ENCODE assay signal across 11 mouse cellular contexts in the genomic region with DNA sequence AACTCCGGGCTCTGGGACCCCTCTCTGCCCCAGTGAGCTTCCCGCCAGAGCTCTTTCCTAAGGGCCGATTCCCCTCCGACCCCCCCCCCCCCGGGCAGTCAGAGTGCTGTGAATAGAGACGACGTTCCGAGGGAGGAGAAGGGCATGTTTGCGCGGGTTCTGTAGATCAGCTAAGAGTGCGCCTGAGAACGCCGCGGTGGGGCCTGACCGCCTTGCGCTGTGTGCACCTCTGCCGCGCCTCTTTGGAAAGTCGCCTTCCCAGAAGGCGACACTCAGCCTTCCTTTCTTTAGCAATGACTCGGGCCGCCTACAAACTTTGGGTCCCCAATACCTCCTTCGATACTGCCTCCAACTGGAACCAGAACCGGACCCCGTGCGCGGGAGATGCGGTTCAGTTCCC. TPM values are rescaled to one million over a fixed set of nuclear protein-coding genes. Genes with fewer than 3 reads are reported as not detected.
DNase-seq lines count a peak whose midpoint lies in the region; ATAC-seq lines count a peak whose summit lies in the region.
"Had no signal": no experiment of that assay in that cellular context is flagged by ENCODE, and none has a peak within 500 bp of the region (broad histone marks: within the 10 kb centered on the region; RNA-seq: fewer than 3 reads in every experiment).

No protein-coding gene starts in this region.

- 9% methylated on average over 28 of the region's 28 CpGs for WGBS in forebrain, embryonic 10.5 days
- 6% methylated on average over 24 of the region's 28 CpGs for WGBS in forebrain, embryonic 16.5 days
- WGBS in kidney, embryonic 16.5 days, result 8% methylated on average over 23 of the region's 28 CpGs
- 9% methylated on average over 28 of the region's 28 CpGs for WGBS in embryonic facial prominence, embryonic 12.5 days
- WGBS in liver, embryonic 13.5 days (ENCODE audit: insufficient replicate concordance), result 5% methylated on average over 28 of the region's 28 CpGs

- H3K4me2 ChIP-seq in forebrain, embryonic 16.5 days (ENCODE audit: low read length), result no peak overlapping the region
- peak overlapping the region; percentile 41 for H3K4me2 ChIP-seq in kidney, embryonic 16.5 days (replicated peaks; ENCODE audit: low read depth, low read length)
- peak overlapping the region; percentile 18 for H3K4me2 ChIP-seq in embryonic facial prominence, embryonic 12.5 days (replicated peaks)
- peak overlapping the region; percentile 43 for H3K4me2 ChIP-seq in liver, embryonic 13.5 days
- H3K4me2 ChIP-seq: midbrain, embryonic 13.5 days had no signal

- no peak for ATAC-seq in forebrain, embryonic 16.5 days
- no peak for ATAC-seq in kidney, embryonic 16.5 days (ENCODE audit: low FRiP score, low TSS enrichment)
- no peak for ATAC-seq in embryonic facial prominence, embryonic 12.5 days (ENCODE audit: insufficient number of reproducible peaks, insufficient read depth, low FRiP score, low TSS enrichment)
- no peak for ATAC-seq in liver, embryonic 13.5 days (ENCODE audit: low read depth)
- no peak for ATAC-seq in monocyte, adult 5-6 weeks (replicated peaks; ENCODE audit: insufficient number of reproducible peaks, low FRiP score, low TSS enrichment, poor library complexity, severe bottlenecking)
- ATAC-seq: midbrain, embryonic 13.5 days had no signal

- DNase-seq in forebrain, embryonic 10.5 days (ENCODE audit: extremely low spot score, low spot score), result no peak
- no peak for DNase-seq in kidney, postnatal 10 days
- DNase-seq in liver, embryonic 13.5 days, result no peak
- no peak for DNase-seq in gastrocnemius, postnatal 10 days
- DNase-seq: adrenal gland, postnatal 25 days; gastrocnemius, postnatal 14 days had no signal

- peaks cover 89% of the 10 kb centered on the region for H3K27me3 ChIP-seq in forebrain, embryonic 10.5 days (ENCODE audit: poor library complexity, severe bottlenecking)
- H3K27me3 ChIP-seq in forebrain, embryonic 16.5 days (replicated peaks; ENCODE audit: control insufficient read depth, insufficient read depth, low read length), result peaks cover 68% of the 10 kb centered on the region
- H3K27me3 ChIP-seq in kidney, embryonic 16.5 days (ENCODE audit: insufficient read depth, low read length), result peaks cover 69% of the 10 kb centered on the region
- peaks cover 71% of the 10 kb centered on the region for H3K27me3 ChIP-seq in embryonic facial prominence, embryonic 12.5 days
- peaks cover 79% of the 10 kb centered on the region for H3K27me3 ChIP-seq in liver, embryonic 13.5 days

- peak overlapping the region; percentile 25 for H3K4me3 ChIP-seq in forebrain, embryonic 10.5 days
- no peak overlapping the region for H3K4me3 ChIP-seq in forebrain, embryonic 16.5 days (replicated peaks; ENCODE audit: low read length)
- H3K4me3 ChIP-seq in kidney, embryonic 16.5 days (ENCODE audit: low read length), result peak overlapping the region; percentile 37
- peak overlapping the region; percentile 11; the same call in 1 of the 2 replicates for H3K4me3 ChIP-seq in embryonic facial prominence, embryonic 12.5 days
- H3K4me3 ChIP-seq in liver, embryonic 13.5 days (replicated peaks), result peak overlapping the region; percentile 22
- H3K4me3 ChIP-seq: midbrain, embryonic 13.5 days had no signal

- peaks cover 58% of the 10 kb centered on the region for H3K4me1 ChIP-seq in forebrain, embryonic 10.5 days
- H3K4me1 ChIP-seq in forebrain, embryonic 16.5 days (replicated peaks; ENCODE audit: control insufficient read depth, insufficient read depth, low read length), result peaks cover 22% of the 10 kb centered on the region
- peaks cover 34% of the 10 kb centered on the region for H3K4me1 ChIP-seq in kidney, embryonic 16.5 days (ENCODE audit: insufficient read depth, low read length)
- peaks cover 20% of the 10 kb centered on the region for H3K4me1 ChIP-seq in embryonic facial prominence, embryonic 12.5 days
- peaks cover 78% of the 10 kb centered on the region for H3K4me1 ChIP-seq in liver, embryonic 13.5 days (replicated peaks)

- H3K27ac ChIP-seq in forebrain, embryonic 10.5 days, result no peak overlapping the region
- no peak overlapping the region for H3K27ac ChIP-seq in forebrain, embryonic 16.5 days (ENCODE audit: low read length)
- H3K27ac ChIP-seq in kidney, embryonic 16.5 days (ENCODE audit: low read length), result no peak overlapping the region
- no peak overlapping the region for H3K27ac ChIP-seq in embryonic facial prominence, embryonic 12.5 days
- H3K27ac ChIP-seq in liver, embryonic 13.5 days, result no peak overlapping the region
- H3K27ac ChIP-seq: midbrain, embryonic 13.5 days had no signal

- H3K9me3 ChIP-seq in forebrain, embryonic 10.5 days, result no peaks in the 10 kb centered on the region
- H3K9me3 ChIP-seq in forebrain, embryonic 16.5 days (ENCODE audit: control insufficient read depth, low read length), result no peaks in the 10 kb centered on the region
- no peaks in the 10 kb centered on the region for H3K9me3 ChIP-seq in kidney, embryonic 16.5 days (ENCODE audit: low read length)
- no peaks in the 10 kb centered on the region for H3K9me3 ChIP-seq in embryonic facial prominence, embryonic 12.5 days
- H3K9me3 ChIP-seq in liver, embryonic 13.5 days (replicated peaks), result no peaks in the 10 kb centered on the region
- H3K9me3 ChIP-seq: midbrain, embryonic 13.5 days had no signal

- H3K36me3 ChIP-seq in forebrain, embryonic 10.5 days (replicated peaks), result 0 out of 2 replicates have a peak, but pooled peaks cover 6% of the 10 kb centered on the region
- H3K36me3 ChIP-seq in forebrain, embryonic 16.5 days (ENCODE audit: control insufficient read depth, insufficient read depth), result no peaks in the 10 kb centered on the region
- H3K36me3 ChIP-seq in kidney, embryonic 16.5 days (ENCODE audit: insufficient read depth, low read length), result no peaks in the 10 kb centered on the region
- H3K36me3 ChIP-seq in embryonic facial prominence, embryonic 12.5 days, result no peaks in the 10 kb centered on the region
- H3K36me3 ChIP-seq in liver, embryonic 13.5 days, result no peaks in the 10 kb centered on the region

- no peak overlapping the region for H3K9ac ChIP-seq in forebrain, embryonic 16.5 days (replicated peaks; ENCODE audit: low read depth, low read length)
- peak overlapping the region; percentile 47; the same call in 1 of the 2 replicates for H3K9ac ChIP-seq in kidney, embryonic 16.5 days (replicated peaks; ENCODE audit: low read length)
- no peak overlapping the region; the same call in 1 of the 2 replicates for H3K9ac ChIP-seq in embryonic facial prominence, embryonic 12.5 days
- no peak overlapping the region for H3K9ac ChIP-seq in liver, embryonic 13.5 days
- H3K9ac ChIP-seq: midbrain, embryonic 13.5 days had no signal

RNA-seq across cellular contexts. Expression of a gene that starts 0.5 kb away (rescaled TPM):
- 0.21 and 0.45 TPM in 2 replicates for polyA plus RNA-seq in forebrain, embryonic 10.5 days (2016; fragmentation: Nextera tagmentation; extraction: Ambion mirVana)
- polyA plus RNA-seq in forebrain, embryonic 16.5 days (2015; fragmentation: Nextera tagmentation; extraction: Ambion mirVana), result 6.8 and 8.2 TPM in 2 replicates
- polyA plus RNA-seq in kidney, embryonic 16.5 days (2015; fragmentation: Nextera tagmentation; extraction: Ambion mirVana), result 70.7 and 87.7 TPM in 2 replicates
- polyA plus RNA-seq in embryonic facial prominence, embryonic 12.5 days (2016; fragmentation: Nextera tagmentation; extraction: Ambion mirVana), result 0.38 and 0.52 TPM in 2 replicates
- polyA plus RNA-seq in liver, embryonic 13.5 days (2015; fragmentation: Nextera tagmentation; extraction: Ambion mirVana), result 1.4 and 1.5 TPM in 2 replicates
- total RNA-seq in monocyte, adult 5-6 weeks (2017), result 1.2 TPM in 1 of 3 replicates, not detected in the others
- under 1 TPM in 1 of 2 experiments, not detected in 1; 0.34 TPM for total RNA-seq in gastrocnemius, postnatal 10 days (2021)
